Mouse (Mus musculus): Measurements from ENCODE around the gene Golga5. TPM values are rescaled to one million over a fixed set of nuclear protein-coding genes. Genes with fewer than 3 reads are reported as not detected.

The Golga5 gene
- polyA plus RNA-seq, 1 experiment = 32.4 TPM

- TF ChIP-seq CTCF (IDR thresholded peaks at IDR 0.05; ENCODE audit: control insufficient read depth, insufficient read depth, insufficient replicate concordance, low read depth, low read length) = no peak
- TF ChIP-seq POLR2A (IDR thresholded peaks at IDR 0.05; ENCODE audit: control insufficient read depth, low read depth, low read length) = no peak
- no peak overlapping the region for H3K4me3 ChIP-seq (ENCODE audit: control insufficient read depth, low read depth, low read length)
- H3K27me3 ChIP-seq (ENCODE audit: control insufficient read depth, insufficient read depth, low read length) = no peaks in the 10 kb centered on the region
- no peak overlapping the region for H3K27ac ChIP-seq (ENCODE audit: control insufficient read depth, insufficient read depth, low read depth, low read length)
- no peaks in the 10 kb centered on the region for H3K36me3 ChIP-seq (ENCODE audit: control insufficient read depth, insufficient read depth, low read length)
- no peaks in the 10 kb centered on the region for H3K4me1 ChIP-seq (ENCODE audit: control insufficient read depth, insufficient read depth, low read length)
These were observed 23.5 kb upstream of the Golga5 start for GRCm38 (mm10) chr12:102445436-102445835.

- Histone ChIP-seq H3K36me3 (ENCODE audit: control insufficient read depth, insufficient read depth, low read length) (no peaks in the 10 kb centered on the region), H3K4me3 (ENCODE audit: control insufficient read depth, low read depth, low read length) (no peak overlapping the region), H3K27me3 (ENCODE audit: control insufficient read depth, insufficient read depth, low read length) (no peaks in the 10 kb centered on the region), H3K27ac (ENCODE audit: control insufficient read depth, insufficient read depth, low read depth, low read length) (no peak overlapping the region; the same call in 1 of the 2 replicates), H3K4me1 (ENCODE audit: control insufficient read depth, insufficient read depth, low read length) (no peaks in the 10 kb centered on the region)
- TF ChIP-seq POLR2A (IDR thresholded peaks at IDR 0.05; ENCODE audit: control insufficient read depth, low read depth, low read length) (no peak), CTCF (IDR thresholded peaks at IDR 0.05; ENCODE audit: control insufficient read depth, insufficient read depth, insufficient replicate concordance, low read depth, low read length) (no peak)
These were observed 18.5 kb upstream of the Golga5 start for GRCm38 (mm10) chr12:102450437-102450836.

- peak overlapping the region; percentile 16; the same call in 1 of the 2 replicates for H3K27ac ChIP-seq (ENCODE audit: control insufficient read depth, insufficient read depth, low read depth, low read length)
- TF ChIP-seq POLR2A (IDR thresholded peaks at IDR 0.05; ENCODE audit: control insufficient read depth, low read depth, low read length) (no peak), CTCF (IDR thresholded peaks at IDR 0.05; ENCODE audit: control insufficient read depth, insufficient read depth, insufficient replicate concordance, low read depth, low read length) (no peak)
- no peaks in the 10 kb centered on the region for H3K36me3 ChIP-seq (ENCODE audit: control insufficient read depth, insufficient read depth, low read length)
- no peak overlapping the region for H3K4me3 ChIP-seq (ENCODE audit: control insufficient read depth, low read depth, low read length)
- no peaks in the 10 kb centered on the region for H3K4me1 ChIP-seq (ENCODE audit: control insufficient read depth, insufficient read depth, low read length)
- no peaks in the 10 kb centered on the region for H3K27me3 ChIP-seq (ENCODE audit: control insufficient read depth, insufficient read depth, low read length)
These were observed 17.6 kb upstream of the Golga5 start for GRCm38 (mm10) chr12:102451126-102451851.

GRCm38 (mm10) chr12:102453581-102453980, 15.4 kb upstream of the Golga5 start:
- Histone ChIP-seq H3K27me3 (ENCODE audit: control insufficient read depth, insufficient read depth, low read length) (no peaks in the 10 kb centered on the region), H3K36me3 (ENCODE audit: control insufficient read depth, insufficient read depth, low read length) (no peaks in the 10 kb centered on the region), H3K27ac (ENCODE audit: control insufficient read depth, insufficient read depth, low read depth, low read length) (no peak overlapping the region), H3K4me1 (ENCODE audit: control insufficient read depth, insufficient read depth, low read length) (no peaks in the 10 kb centered on the region), H3K4me3 (ENCODE audit: control insufficient read depth, low read depth, low read length) (no peak overlapping the region)
- TF ChIP-seq POLR2A (IDR thresholded peaks at IDR 0.05; ENCODE audit: control insufficient read depth, low read depth, low read length) (no peak), CTCF (IDR thresholded peaks at IDR 0.05; ENCODE audit: control insufficient read depth, insufficient read depth, insufficient replicate concordance, low read depth, low read length) (no peak)

GRCm38 (mm10) chr12:102456467-102457193, 12.3 kb upstream of the Golga5 start:
- Histone ChIP-seq H3K36me3 (ENCODE audit: control insufficient read depth, insufficient read depth, low read length) (no peaks in the 10 kb centered on the region), H3K4me1 (ENCODE audit: control insufficient read depth, insufficient read depth, low read length) (no peaks in the 10 kb centered on the region), H3K4me3 (ENCODE audit: control insufficient read depth, low read depth, low read length) (no peak overlapping the region), H3K27ac (ENCODE audit: control insufficient read depth, insufficient read depth, low read depth, low read length) (no peak overlapping the region), H3K27me3 (ENCODE audit: control insufficient read depth, insufficient read depth, low read length) (no peaks in the 10 kb centered on the region)
- TF ChIP-seq CTCF (IDR thresholded peaks at IDR 0.05; ENCODE audit: control insufficient read depth, insufficient read depth, insufficient replicate concordance, low read depth, low read length) (no peak), POLR2A (IDR thresholded peaks at IDR 0.05; ENCODE audit: control insufficient read depth, low read depth, low read length) (no peak)

- Histone ChIP-seq H3K27ac (ENCODE audit: control insufficient read depth, insufficient read depth, low read depth, low read length) (no peak overlapping the region), H3K27me3 (ENCODE audit: control insufficient read depth, insufficient read depth, low read length) (no peaks in the 10 kb centered on the region), H3K4me3 (ENCODE audit: control insufficient read depth, low read depth, low read length) (no peak overlapping the region), H3K4me1 (ENCODE audit: control insufficient read depth, insufficient read depth, low read length) (no peaks in the 10 kb centered on the region), H3K36me3 (ENCODE audit: control insufficient read depth, insufficient read depth, low read length) (no peaks in the 10 kb centered on the region)
- no peak for TF ChIP-seq POLR2A (IDR thresholded peaks at IDR 0.05; ENCODE audit: control insufficient read depth, low read depth, low read length)
- no peak for TF ChIP-seq CTCF (IDR thresholded peaks at IDR 0.05; ENCODE audit: control insufficient read depth, insufficient read depth, insufficient replicate concordance, low read depth, low read length)
These were observed 8.9 kb upstream of the Golga5 start for GRCm38 (mm10) chr12:102460014-102460413.

- TF ChIP-seq CTCF (IDR thresholded peaks at IDR 0.05; ENCODE audit: control insufficient read depth, insufficient read depth, insufficient replicate concordance, low read depth, low read length) (no peak), POLR2A (IDR thresholded peaks at IDR 0.05; ENCODE audit: control insufficient read depth, low read depth, low read length) (no peak)
- Histone ChIP-seq H3K27ac (ENCODE audit: control insufficient read depth, insufficient read depth, low read depth, low read length) (no peak overlapping the region), H3K27me3 (ENCODE audit: control insufficient read depth, insufficient read depth, low read length) (no peaks in the 10 kb centered on the region), H3K4me3 (ENCODE audit: control insufficient read depth, low read depth, low read length) (no peak overlapping the region), H3K4me1 (ENCODE audit: control insufficient read depth, insufficient read depth, low read length) (no peaks in the 10 kb centered on the region), H3K36me3 (ENCODE audit: control insufficient read depth, insufficient read depth, low read length) (no peaks in the 10 kb centered on the region)
These were observed 7.8 kb upstream of the Golga5 start for GRCm38 (mm10) chr12:102461177-102461576.
